Mouse (Mus musculus): ENCODE results near the gene Pitpnc1. TPM values are rescaled to one million over a fixed set of nuclear protein-coding genes. Genes with fewer than 3 reads are reported as not detected.

Gene Pitpnc1
- polyA plus RNA-seq, 1 experiment from 2014 or later, result 10.9 TPM

GRCm38 (mm10) chr11:107267522-107267921, 203.0 kb downstream of the Pitpnc1 start:
- no peak overlapping the region for H3K27ac ChIP-seq (ENCODE audit: low read depth, low read length)
- ATAC-seq (replicated peaks; ENCODE audit: insufficient number of reproducible peaks, low FRiP score, low TSS enrichment), result no peak
- no peaks in the 10 kb centered on the region for H3K9me3 ChIP-seq (replicated peaks; ENCODE audit: control insufficient read depth, low read length)
- no peak overlapping the region for H3K9ac ChIP-seq (ENCODE audit: low read depth, low read length)
- H3K4me1 ChIP-seq (ENCODE audit: control insufficient read depth, insufficient read depth, low read length), result peaks cover 12% of the 10 kb centered on the region
- no peak overlapping the region for H3K4me3 ChIP-seq (ENCODE audit: low read depth, low read length)
- H3K27me3 ChIP-seq (ENCODE audit: control insufficient read depth, insufficient read depth, low read length), result no peaks in the 10 kb centered on the region
- H3K36me3 ChIP-seq (ENCODE audit: control insufficient read depth, insufficient read depth, low read length), result no peaks in the 10 kb centered on the region
- WGBS (ENCODE audit: insufficient replicate concordance), result 93% methylated on average over 3 of the region's 3 CpGs
- no peak overlapping the region for H3K4me2 ChIP-seq

GRCm38 (mm10) chr11:107265861-107266260, 204.6 kb downstream of the Pitpnc1 start:
- Histone ChIP-seq H3K4me1 (ENCODE audit: control insufficient read depth, insufficient read depth, low read length) (peaks cover 3% of the 10 kb centered on the region; the same call in 1 of the 2 replicates), H3K4me3 (ENCODE audit: low read depth, low read length) (no peak overlapping the region), H3K4me2 (no peak overlapping the region), H3K27ac (ENCODE audit: low read depth, low read length) (no peak overlapping the region), H3K36me3 (ENCODE audit: control insufficient read depth, insufficient read depth, low read length) (no peaks in the 10 kb centered on the region), H3K27me3 (ENCODE audit: control insufficient read depth, insufficient read depth, low read length) (no peaks in the 10 kb centered on the region), H3K9ac (ENCODE audit: low read depth, low read length) (no peak overlapping the region), H3K9me3 (replicated peaks; ENCODE audit: control insufficient read depth, low read length) (no peaks in the 10 kb centered on the region)
- ATAC-seq (replicated peaks; ENCODE audit: insufficient number of reproducible peaks, low FRiP score, low TSS enrichment), result no peak
- WGBS (ENCODE audit: insufficient replicate concordance), result 84% methylated on average over 4 of the region's 4 CpGs

- H3K9me3 ChIP-seq (replicated peaks; ENCODE audit: control insufficient read depth, low read length), result no peaks in the 10 kb centered on the region
- no peak overlapping the region for H3K27ac ChIP-seq (ENCODE audit: low read depth, low read length)
- no peak for ATAC-seq (replicated peaks; ENCODE audit: insufficient number of reproducible peaks, low FRiP score, low TSS enrichment)
- no peak overlapping the region for H3K4me2 ChIP-seq
- H3K9ac ChIP-seq (ENCODE audit: low read depth, low read length), result no peak overlapping the region
- no peak overlapping the region for H3K4me3 ChIP-seq (ENCODE audit: low read depth, low read length)
- peaks cover 3% of the 10 kb centered on the region; the same call in 1 of the 2 replicates for H3K4me1 ChIP-seq (ENCODE audit: control insufficient read depth, insufficient read depth, low read length)
- no peaks in the 10 kb centered on the region for H3K27me3 ChIP-seq (ENCODE audit: control insufficient read depth, insufficient read depth, low read length)
- H3K36me3 ChIP-seq (ENCODE audit: control insufficient read depth, insufficient read depth, low read length), result no peaks in the 10 kb centered on the region
- 61% methylated on average over 20 of the region's 20 CpGs for WGBS (ENCODE audit: insufficient replicate concordance)
Observed at GRCm38 (mm10) chr11:107264889-107265615, 205.4 kb downstream of the Pitpnc1 start.

GRCm38 (mm10) chr11:107263838-107264237, 206.7 kb downstream of the Pitpnc1 start:
- H3K36me3 ChIP-seq (ENCODE audit: control insufficient read depth, insufficient read depth, low read length), result no peaks in the 10 kb centered on the region
- no peak overlapping the region for H3K27ac ChIP-seq (ENCODE audit: low read depth, low read length)
- no peak overlapping the region for H3K4me3 ChIP-seq (ENCODE audit: low read depth, low read length)
- H3K4me2 ChIP-seq, result no peak overlapping the region
- no peak for ATAC-seq (replicated peaks; ENCODE audit: insufficient number of reproducible peaks, low FRiP score, low TSS enrichment)
- H3K4me1 ChIP-seq (ENCODE audit: control insufficient read depth, insufficient read depth, low read length), result peaks cover 3% of the 10 kb centered on the region; the same call in 1 of the 2 replicates
- H3K9me3 ChIP-seq (replicated peaks; ENCODE audit: control insufficient read depth, low read length), result no peaks in the 10 kb centered on the region
- H3K27me3 ChIP-seq (ENCODE audit: control insufficient read depth, insufficient read depth, low read length), result no peaks in the 10 kb centered on the region
- H3K9ac ChIP-seq (ENCODE audit: low read depth, low read length), result no peak overlapping the region
- WGBS (ENCODE audit: insufficient replicate concordance), result 73% methylated on average over 9 of the region's 9 CpGs

GRCm38 (mm10) chr11:107259428-107259827, 211.1 kb downstream of the Pitpnc1 start:
- no peak overlapping the region for H3K4me3 ChIP-seq (ENCODE audit: low read depth, low read length)
- ATAC-seq (replicated peaks; ENCODE audit: insufficient number of reproducible peaks, low FRiP score, low TSS enrichment), result no peak
- WGBS (ENCODE audit: insufficient replicate concordance), result 79% methylated on average over 7 of the region's 7 CpGs
- no peak overlapping the region for H3K27ac ChIP-seq (ENCODE audit: low read depth, low read length)
- no peaks in the 10 kb centered on the region for H3K36me3 ChIP-seq (ENCODE audit: control insufficient read depth, insufficient read depth, low read length)
- H3K9me3 ChIP-seq (replicated peaks; ENCODE audit: control insufficient read depth, low read length), result no peaks in the 10 kb centered on the region
- peaks cover under 1% of the 10 kb centered on the region; the same call in 1 of the 2 replicates for H3K4me1 ChIP-seq (ENCODE audit: control insufficient read depth, insufficient read depth, low read length)
- H3K4me2 ChIP-seq, result no peak overlapping the region
- no peaks in the 10 kb centered on the region for H3K27me3 ChIP-seq (ENCODE audit: control insufficient read depth, insufficient read depth, low read length)
- no peak overlapping the region for H3K9ac ChIP-seq (ENCODE audit: low read depth, low read length)

GRCm38 (mm10) chr11:107255185-107255584, 215.3 kb downstream of the Pitpnc1 start:
- Histone ChIP-seq H3K27ac (ENCODE audit: low read depth, low read length) (no peak overlapping the region), H3K9me3 (replicated peaks; ENCODE audit: control insufficient read depth, low read length) (peaks cover 2% of the 10 kb centered on the region; the same call in 1 of the 2 replicates), H3K36me3 (ENCODE audit: control insufficient read depth, insufficient read depth, low read length) (0 out of 2 replicates have a peak, but pooled peaks cover 4% of the 10 kb centered on the region), H3K4me3 (ENCODE audit: low read depth, low read length) (no peak overlapping the region), H3K4me2 (no peak overlapping the region), H3K4me1 (ENCODE audit: control insufficient read depth, insufficient read depth, low read length) (no peaks in the 10 kb centered on the region), H3K27me3 (ENCODE audit: control insufficient read depth, insufficient read depth, low read length) (no peaks in the 10 kb centered on the region), H3K9ac (ENCODE audit: low read depth, low read length) (no peak overlapping the region)
- WGBS (ENCODE audit: insufficient replicate concordance), result 79% methylated on average over 11 of the region's 11 CpGs
- no peak for ATAC-seq (replicated peaks; ENCODE audit: insufficient number of reproducible peaks, low FRiP score, low TSS enrichment)

- H3K36me3 ChIP-seq (ENCODE audit: control insufficient read depth, insufficient read depth, low read length), result 0 out of 2 replicates have a peak, but pooled peaks cover 4% of the 10 kb centered on the region
- H3K9me3 ChIP-seq (replicated peaks; ENCODE audit: control insufficient read depth, low read length), result peaks cover 2% of the 10 kb centered on the region; the same call in 1 of the 2 replicates
- H3K27me3 ChIP-seq (ENCODE audit: control insufficient read depth, insufficient read depth, low read length), result no peaks in the 10 kb centered on the region
- H3K4me1 ChIP-seq (ENCODE audit: control insufficient read depth, insufficient read depth, low read length), result no peaks in the 10 kb centered on the region
- no peak for ATAC-seq (replicated peaks; ENCODE audit: insufficient number of reproducible peaks, low FRiP score, low TSS enrichment)
- no peak overlapping the region for H3K4me2 ChIP-seq
- no peak overlapping the region for H3K4me3 ChIP-seq (ENCODE audit: low read depth, low read length)
- 82% methylated on average over 7 of the region's 7 CpGs for WGBS (ENCODE audit: insufficient replicate concordance)
- H3K9ac ChIP-seq (ENCODE audit: low read depth, low read length), result no peak overlapping the region
- H3K27ac ChIP-seq (ENCODE audit: low read depth, low read length), result no peak overlapping the region
Observed at GRCm38 (mm10) chr11:107254181-107254580, 216.3 kb downstream of the Pitpnc1 start.

GRCm38 (mm10) chr11:107252026-107252425, 218.5 kb downstream of the Pitpnc1 start:
- Histone ChIP-seq H3K9ac (ENCODE audit: low read depth, low read length) (no peak overlapping the region), H3K36me3 (ENCODE audit: control insufficient read depth, insufficient read depth, low read length) (0 out of 2 replicates have a peak, but pooled peaks cover 4% of the 10 kb centered on the region), H3K4me1 (ENCODE audit: control insufficient read depth, insufficient read depth, low read length) (no peaks in the 10 kb centered on the region), H3K27ac (ENCODE audit: low read depth, low read length) (no peak overlapping the region), H3K27me3 (ENCODE audit: control insufficient read depth, insufficient read depth, low read length) (no peaks in the 10 kb centered on the region), H3K9me3 (replicated peaks; ENCODE audit: control insufficient read depth, low read length) (peaks cover 2% of the 10 kb centered on the region; the same call in 1 of the 2 replicates), H3K4me3 (ENCODE audit: low read depth, low read length) (no peak overlapping the region), H3K4me2 (no peak overlapping the region)
- 91% methylated on average over 10 of the region's 10 CpGs for WGBS (ENCODE audit: insufficient replicate concordance)
- no peak for ATAC-seq (replicated peaks; ENCODE audit: insufficient number of reproducible peaks, low FRiP score, low TSS enrichment)

GRCm38 (mm10) chr11:107251460-107251859, 219.0 kb downstream of the Pitpnc1 start:
- no peak for ATAC-seq (replicated peaks; ENCODE audit: insufficient number of reproducible peaks, low FRiP score, low TSS enrichment)
- H3K4me3 ChIP-seq (ENCODE audit: low read depth, low read length), result no peak overlapping the region

More at GRCm38 (mm10) chr11:107251460-107251859, 219.0 kb downstream of the Pitpnc1 start:
- 79% methylated on average over 7 of the region's 7 CpGs for WGBS (ENCODE audit: insufficient replicate concordance)
- Histone ChIP-seq H3K9me3 (replicated peaks; ENCODE audit: control insufficient read depth, low read length) (peaks cover 2% of the 10 kb centered on the region; the same call in 1 of the 2 replicates), H3K27me3 (ENCODE audit: control insufficient read depth, insufficient read depth, low read length) (no peaks in the 10 kb centered on the region), H3K4me1 (ENCODE audit: control insufficient read depth, insufficient read depth, low read length) (no peaks in the 10 kb centered on the region), H3K9ac (ENCODE audit: low read depth, low read length) (no peak overlapping the region), H3K36me3 (ENCODE audit: control insufficient read depth, insufficient read depth, low read length) (0 out of 2 replicates have a peak, but pooled peaks cover 4% of the 10 kb centered on the region), H3K4me2 (no peak overlapping the region), H3K27ac (ENCODE audit: low read depth, low read length) (no peak overlapping the region)

All from heart, embryonic 11.5 days (tissue).